8 mouse cellular contexts compared by ENCODE assay signal in genomic region chrX:159414130-159414828, GRCm38 (mm10). TPM values are rescaled to one million over a fixed set of nuclear protein-coding genes. Genes with fewer than 3 reads are reported as not detected.
DNase-seq lines count a peak whose midpoint lies in the region; ATAC-seq lines count a peak whose summit lies in the region.

Map7d2 (plus strand) TSS chrX:159414572.

- peak; percentile 33 for DNase-seq in layer of hippocampus, adult 11-12 months (ENCODE audit: low spot score)
- DNase-seq in layer of hippocampus, adult 9-10 months (ENCODE audit: low spot score) = no peak
- DNase-seq in cerebellum, adult 18-20 months = peak; percentile 65 to 78
- DNase-seq in layer of hippocampus, adult 9-11 months = peak; percentile 66
- peak; percentile 1 for DNase-seq in lung, postnatal 10 days
- DNase-seq in right cerebral cortex, postnatal 36 days (ENCODE audit: low spot score in 2 of 2) = peak; percentile 49 to 56

- peak; percentile 89 for ATAC-seq in frontal cortex, adult (ENCODE audit: low TSS enrichment)
- ATAC-seq in megakaryocyte-erythroid progenitor cell, adult 5-6 weeks (replicated peaks; ENCODE audit: low FRiP score, low TSS enrichment, poor library complexity, severe bottlenecking) = no peak

RNA-seq across cellular contexts. Expression of gene Map7d2, which starts in this region (rescaled TPM):
- not detected in 2 replicates for total RNA-seq in megakaryocyte-erythroid progenitor cell, adult 5-6 weeks (2014; fragmentation: Nextera tagmentation)
- not detected in 2 replicates for total RNA-seq in megakaryocyte-erythroid progenitor cell, adult 5-6 weeks (2017)
